Mouse (Mus musculus) E14TG2a.4 (cell line): Measurements from ENCODE around the gene Unc45b.

Experiments
- CTCF ChIP-seq: conservative IDR thresholded peaks from 2 replicates; pipeline ENCODE4 v1.5.1; 2014; ENCODE audit warnings: low read length
- NANOG ChIP-seq: IDR thresholded peaks from 2 replicates; pipeline ENCODE4 v1.6.1; 2014; ENCODE audit warnings: borderline replicate concordance, low read length, mixed read lengths
- POU5F1 ChIP-seq: IDR thresholded peaks from 2 replicates; pipeline ENCODE4 v1.6.1; 2014; ENCODE audit warnings: low read length, borderline replicate concordance

DNA sequence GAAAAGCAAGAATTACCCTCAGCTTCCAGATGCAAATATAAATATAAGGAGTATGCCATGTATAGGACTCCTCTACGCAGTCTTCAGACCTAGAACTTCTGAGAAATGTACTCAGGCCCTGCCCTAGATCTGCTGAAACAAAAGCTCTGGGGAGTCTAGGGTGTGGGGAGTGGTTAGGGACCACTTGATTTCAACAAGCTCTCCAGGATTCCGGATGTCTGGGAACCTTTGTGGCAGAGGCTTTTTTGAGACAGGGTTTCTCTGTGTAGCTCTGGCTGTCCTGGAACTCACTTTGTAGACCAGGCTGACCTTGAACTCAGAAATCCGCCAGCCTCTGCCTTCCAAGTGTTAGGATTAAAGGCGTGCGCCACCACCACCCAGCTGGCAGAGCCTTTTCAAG, 4.5 kb upstream of the Unc45b start:
- no peak for TF ChIP-seq CTCF
- TF ChIP-seq NANOG: no peak
- no peak for TF ChIP-seq POU5F1
